Mouse (Mus musculus) heart, embryonic 14.5 days (tissue): ENCODE results near the gene Thap4. TPM values are rescaled to one million over a fixed set of nuclear protein-coding genes. Genes with fewer than 3 reads are reported as not detected.

Experiments used
- ATAC-seq: fragments of 200-750 bp; cut with Nextera tagmentation; 2 replicates; pipeline ENCODE4 v1.8.0; 2017; ENCODE audit warnings: low read depth, moderate TSS enrichment; ENCODE audit not compliant: insufficient number of reproducible peaks, insufficient read depth, low FRiP score
- H3K27ac ChIP-seq, 2 experiments: fragments of 200-500 bp in 1 of 2; fragments of 300-500 bp in 1 of 2; sonication (generic) in 1 of 2; replicated peaks in 1 of 2; 2 replicates each; pipeline ENCODE4 v1.5.1; 2012 to 2014; ENCODE audit warnings: low read depth in 2 of 2, low read length in 2 of 2, control low read depth in 1 of 2, mild to moderate bottlenecking in 1 of 2, mixed read lengths in 1 of 2; ENCODE audit not compliant: control insufficient read depth in 1 of 2, insufficient read depth in 1 of 2
- H3K27me3 ChIP-seq: fragments of 300-500 bp; sonication (generic); 2 replicates; pipeline ENCODE4 v1.6.1; 2014; ENCODE audit warnings: mild to moderate bottlenecking, low read length, control low read depth; ENCODE audit not compliant: control insufficient read depth, insufficient read depth
- H3K36me3 ChIP-seq: fragments of 300-500 bp; sonication (generic); 2 replicates; pipeline ENCODE4 v1.6.1; 2014; ENCODE audit warnings: mild to moderate bottlenecking, control low read depth, low read length, mixed read lengths; ENCODE audit not compliant: control insufficient read depth, insufficient read depth
- H3K4me1 ChIP-seq, 2 experiments: fragments of 200-500 bp in 1 of 2; fragments of 300-500 bp in 1 of 2; sonication (generic) in 1 of 2; 2 replicates each; pipeline ENCODE4 v1.6.1; 2012 to 2014; ENCODE audit warnings: low read length in 2 of 2, control low read depth in 1 of 2, mixed read lengths in 1 of 2; ENCODE audit not compliant: control insufficient read depth in 2 of 2, insufficient read depth in 2 of 2
- H3K4me2 ChIP-seq: fragments of 300-500 bp; sonication (generic); 2 replicates; pipeline ENCODE4 v1.6.1; 2014; ENCODE audit warnings: mild to moderate bottlenecking, low read length
- H3K4me3 ChIP-seq, 2 experiments: fragments of 200-500 bp in 1 of 2; fragments of 300-500 bp in 1 of 2; sonication (generic) in 1 of 2; 2 replicates each; pipeline ENCODE4 v1.5.1; 2012 to 2014; ENCODE audit warnings: low read length in 2 of 2, mild to moderate bottlenecking in 2 of 2, control low read depth in 1 of 2, low read depth in 1 of 2, moderate library complexity in 1 of 2; ENCODE audit not compliant: control insufficient read depth in 1 of 2, insufficient read depth in 1 of 2
- H3K9ac ChIP-seq: fragments of 300-500 bp; sonication (generic); 2 replicates; pipeline ENCODE4 v1.6.1; 2014; ENCODE audit warnings: mild to moderate bottlenecking, low read length
- H3K9me3 ChIP-seq: fragments of 300-500 bp; sonication (generic); 2 replicates; pipeline ENCODE4 v1.6.1; 2016; ENCODE audit warnings: low read length, control low read depth; ENCODE audit not compliant: control insufficient read depth
- WGBS: fragments of 180-500 bp; shearing (Covaris S2); extraction: QIAGEN DNeasy Blood & Tissue Kit; methylation state at CpG from one replicate; pipeline ENCODE4 v1.1.7; 2014; 5-methylcytosine and 5-hydroxymethylcytosine counted together
- polyA plus RNA-seq: library from polyadenylated mRNA; unstranded; fragments of >200 nt; fragmentation: Nextera tagmentation; extraction: Ambion mirVana; gene quantifications from 2 replicates; pipeline ENCODE4 v1.2.1, GENCODE M21; 2014

Thap4 gene
- 52.8 and 59.4 TPM in 2 replicates for polyA plus RNA-seq

GRCm38 (mm10) chr1:93754573-93755290, at the start of gene Thap4:
TSS of gene Thap4 (minus strand) at chr1:93754864.
- Histone ChIP-seq H3K9ac (peak within 1 kb of the TSS; percentile 91), H3K36me3 (peaks cover 10% of the 10 kb centered on the region), H3K4me1 (peaks cover 0 to 18% of the 10 kb centered on the region in 2 experiments; a peak in 3 of 4 replicates), H3K4me2 (peak within 1 kb of the TSS; percentile 85), H3K4me3 (peak within 1 kb of the TSS; percentile 62 to 83), H3K27ac (peak within 1 kb of the TSS; percentile 68 to 82), H3K9me3 (no peaks in the 10 kb centered on the region), H3K27me3 (no peaks in the 10 kb centered on the region)
- peak; percentile 90 for ATAC-seq
- WGBS: under 1% methylated on average over 86 of the region's 121 CpGs

GRCm38 (mm10) chr1:93803556-93804507, 49.2 kb upstream of the Thap4 start, which contains the start of gene Ing5:
TSS of gene Ing5 (plus strand) at chr1:93803965.
- Histone ChIP-seq H3K36me3 (peaks cover 50% of the 10 kb centered on the region), H3K27ac (peak within 1 kb of the TSS; percentile 91 to 98), H3K4me3 (peak within 1 kb of the TSS; percentile 80 to 83), H3K9ac (peak within 1 kb of the TSS; percentile 86), H3K4me1 (peaks cover 10 to 39% of the 10 kb centered on the region in 2 experiments), H3K27me3 (no peaks in the 10 kb centered on the region), H3K9me3 (no peaks in the 10 kb centered on the region), H3K4me2 (peak within 1 kb of the TSS; percentile 94)
- WGBS: under 1% methylated on average over 94 of the region's 94 CpGs
- ATAC-seq: peak; percentile 95

- Histone ChIP-seq H3K27me3 (no peaks in the 10 kb centered on the region), H3K27ac (no peak overlapping the region), H3K36me3 (peaks cover 50% of the 10 kb centered on the region), H3K4me2 (peak overlapping the region; percentile 94), H3K9ac (peak overlapping the region; percentile 88; the same call in 1 of the 2 replicates), H3K4me1 (peaks cover 10 to 42% of the 10 kb centered on the region in 2 experiments), H3K9me3 (no peaks in the 10 kb centered on the region), H3K4me3 (peak overlapping the region in 1 of 2 experiments; percentile 83; a peak in 1 of 4 replicates)
- ATAC-seq: no peak
- WGBS: 78% methylated on average over 5 of the region's 5 CpGs
These were observed 48.1 kb upstream of the Thap4 start for GRCm38 (mm10) chr1:93802771-93803170.

GRCm38 (mm10) chr1:93801741-93802238, 47.1 kb upstream of the Thap4 start, which contains the start of gene Dtymk:
TSS of gene Dtymk (minus strand) at chr1:93801934.
- peaks cover 52% of the 10 kb centered on the region for H3K36me3 ChIP-seq
- peak within 1 kb of the TSS; percentile 88 to 96 for H3K27ac ChIP-seq
- WGBS: under 1% methylated on average over 42 of the region's 42 CpGs

GRCm38 (mm10) chr1:93800670-93801503, 46.2 kb upstream of the Thap4 start:
- Histone ChIP-seq H3K27me3 (no peaks in the 10 kb centered on the region), H3K4me2 (peak overlapping the region; percentile 94), H3K4me1 (peaks cover 10 to 44% of the 10 kb centered on the region in 2 experiments), H3K9me3 (no peaks in the 10 kb centered on the region), H3K4me3 (peak overlapping the region; percentile 72 to 78), H3K27ac (peak overlapping the region in 1 of 2 experiments; percentile 88; a peak in 2 of 4 replicates), H3K9ac (peak overlapping the region; percentile 88), H3K36me3 (peaks cover 50% of the 10 kb centered on the region)
- no peak for ATAC-seq
- 72% methylated on average over 21 of the region's 21 CpGs for WGBS

More at GRCm38 (mm10) chr1:93801741-93802238, 47.1 kb upstream of the Thap4 start, which contains the start of gene Dtymk:
- H3K4me1 ChIP-seq: peaks cover 10 to 42% of the 10 kb centered on the region in 2 experiments
- peak; percentile 62 for ATAC-seq
- H3K27me3 ChIP-seq: no peaks in the 10 kb centered on the region
- peak within 1 kb of the TSS; percentile 72 to 78 for H3K4me3 ChIP-seq
- no peaks in the 10 kb centered on the region for H3K9me3 ChIP-seq
- H3K9ac ChIP-seq: peak within 1 kb of the TSS; percentile 88
- peak within 1 kb of the TSS; percentile 94 for H3K4me2 ChIP-seq

GRCm38 (mm10) chr1:93795886-93796285, 41.2 kb upstream of the Thap4 start:
- H3K27me3 ChIP-seq: no peaks in the 10 kb centered on the region
- H3K4me1 ChIP-seq: peaks cover 3 to 14% of the 10 kb centered on the region in 2 experiments; a peak in 3 of 4 replicates
- H3K36me3 ChIP-seq: peaks cover 91% of the 10 kb centered on the region
- peak overlapping the region; percentile 4; the same call in 1 of the 2 replicates for H3K4me2 ChIP-seq
- ATAC-seq: no peak
- H3K4me3 ChIP-seq: no peak overlapping the region
- H3K9me3 ChIP-seq: 0 out of 2 replicates have a peak, but pooled peaks cover 4% of the 10 kb centered on the region
- no peak overlapping the region for H3K9ac ChIP-seq
- 51% methylated on average over 8 of the region's 8 CpGs for WGBS
- H3K27ac ChIP-seq: 0 out of 4 replicates have a peak overlapping the region, but pooled peaks of 1 of the 2 experiments have one; percentile 16
